Mouse (Mus musculus): ENCODE results near the gene Comp.
A peak's percentile ranks its signal among the peaks of the same experiment; 100 is the strongest.

The Comp gene

DNA sequence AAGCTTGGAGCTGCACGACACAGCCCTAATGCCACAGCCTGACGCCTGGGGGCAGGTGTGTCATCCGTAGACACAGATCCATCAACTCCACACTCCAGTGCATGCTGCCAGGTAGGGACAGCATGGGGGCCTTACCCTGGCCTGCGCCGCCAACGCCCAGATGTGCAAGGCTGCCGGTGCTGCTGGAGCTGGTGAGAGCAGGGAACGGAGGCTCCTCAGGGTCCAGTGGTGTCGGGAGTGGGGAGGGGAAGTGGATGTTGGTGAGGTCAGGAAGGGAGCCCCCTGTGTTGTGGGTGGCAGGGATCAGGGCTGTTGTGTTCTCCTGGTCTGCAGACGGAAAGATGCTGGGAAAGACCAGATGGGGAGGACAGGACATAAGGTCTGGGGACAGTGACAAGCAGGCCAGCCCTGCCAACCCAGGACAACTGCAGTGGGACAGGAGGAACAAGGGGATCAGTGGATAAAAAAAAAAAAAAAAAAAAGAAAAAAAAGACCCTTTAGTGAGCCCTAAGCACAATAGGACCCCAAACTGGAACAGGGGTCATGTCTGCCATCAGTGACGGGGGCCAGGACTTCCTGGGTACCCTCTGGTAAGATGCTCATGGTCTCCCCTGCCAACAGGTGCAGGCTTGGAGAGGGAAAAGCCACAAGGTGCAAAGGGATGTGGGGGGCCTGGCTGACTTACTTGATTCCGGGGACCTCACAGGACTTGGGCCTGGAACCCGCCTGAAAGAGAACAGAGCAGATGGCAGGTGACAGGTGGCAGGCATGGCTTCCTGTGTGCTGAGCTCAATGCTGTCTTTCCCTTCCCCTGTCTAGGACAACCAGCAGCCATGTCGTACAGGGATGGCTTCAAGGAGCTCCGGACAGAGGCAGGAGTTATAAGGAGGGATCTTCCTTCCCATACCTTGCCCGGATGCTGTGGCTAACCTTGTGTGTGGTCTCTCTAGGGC, 24.5 kb downstream of the Comp start:
- ATAC-seq (ENCODE audit: low TSS enrichment), result no peak

DNA sequence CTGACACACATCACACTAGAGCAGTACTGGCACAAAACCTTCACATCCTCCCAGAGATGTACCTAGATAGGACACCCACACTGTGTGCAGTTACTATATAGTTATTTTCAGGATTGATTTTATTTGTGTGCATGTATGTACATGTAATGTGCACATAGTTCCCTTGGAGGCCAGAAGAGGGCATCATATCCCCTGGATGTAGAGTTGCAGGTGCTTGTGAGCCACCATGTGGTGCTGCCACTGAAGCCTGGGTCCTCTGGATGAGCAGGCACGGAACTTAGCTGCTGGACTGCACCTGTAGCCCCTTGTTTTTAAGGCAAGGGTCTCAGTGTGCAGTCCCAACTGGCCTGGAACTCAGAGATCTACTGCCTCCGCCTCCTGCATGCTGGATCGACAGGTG, 30.9 kb downstream of the Comp start:
- ATAC-seq (ENCODE audit: low TSS enrichment), result no peak

DNA sequence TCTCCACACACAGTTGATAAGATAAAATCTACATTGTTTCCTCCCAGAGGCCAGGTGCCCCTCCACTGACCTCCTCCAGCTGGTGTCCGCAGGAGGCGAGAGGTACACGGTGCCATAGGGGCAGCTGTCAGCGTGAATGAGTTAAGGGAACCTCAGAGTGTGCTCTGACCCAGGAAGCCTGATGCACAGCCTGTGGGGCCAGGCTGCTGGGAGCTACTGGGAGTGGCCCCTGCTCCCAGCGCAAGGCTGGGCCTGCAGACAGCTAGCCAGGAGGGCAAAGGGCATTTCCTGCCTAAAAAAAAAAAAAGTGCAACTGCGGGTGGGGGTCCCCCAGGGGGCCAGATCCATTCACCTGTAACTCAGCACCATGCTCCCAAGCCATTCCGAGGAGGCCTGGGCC, 31.8 kb downstream of the Comp start:
- no peak for ATAC-seq (ENCODE audit: low TSS enrichment)

DNA sequence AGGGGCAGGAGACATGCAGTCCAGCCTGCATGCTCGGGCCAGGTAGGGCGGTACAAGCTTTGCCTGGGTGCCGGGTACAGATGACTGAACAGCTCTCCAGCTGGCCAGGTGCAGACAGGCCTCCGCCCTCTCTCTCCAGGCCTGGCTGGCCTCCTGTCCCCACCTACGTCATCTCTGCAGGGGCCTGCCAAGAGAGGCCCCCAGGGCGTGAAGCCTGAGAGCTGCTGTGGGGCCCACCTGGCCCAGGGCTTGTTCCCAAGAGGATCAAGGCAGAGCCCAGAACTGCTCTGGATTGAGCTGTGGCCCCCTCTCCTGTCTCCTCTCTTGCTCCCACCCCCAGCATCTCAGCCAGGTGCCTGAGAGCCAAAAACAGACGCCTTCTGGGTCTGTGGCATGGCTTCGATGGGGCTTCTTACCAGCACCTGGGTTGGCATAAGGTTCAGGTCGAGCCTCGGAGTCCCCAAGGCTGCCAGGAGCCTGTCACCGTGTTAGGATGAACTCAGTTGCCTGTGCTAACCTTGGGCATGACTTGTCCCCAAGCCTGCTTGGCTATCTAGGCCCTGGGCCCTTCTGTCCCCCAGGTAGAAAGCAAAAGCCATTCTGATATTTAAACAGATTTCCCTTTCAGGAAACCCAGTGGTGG, 33.2 kb downstream of the Comp start:
- ATAC-seq (ENCODE audit: low TSS enrichment), result no peak

DNA sequence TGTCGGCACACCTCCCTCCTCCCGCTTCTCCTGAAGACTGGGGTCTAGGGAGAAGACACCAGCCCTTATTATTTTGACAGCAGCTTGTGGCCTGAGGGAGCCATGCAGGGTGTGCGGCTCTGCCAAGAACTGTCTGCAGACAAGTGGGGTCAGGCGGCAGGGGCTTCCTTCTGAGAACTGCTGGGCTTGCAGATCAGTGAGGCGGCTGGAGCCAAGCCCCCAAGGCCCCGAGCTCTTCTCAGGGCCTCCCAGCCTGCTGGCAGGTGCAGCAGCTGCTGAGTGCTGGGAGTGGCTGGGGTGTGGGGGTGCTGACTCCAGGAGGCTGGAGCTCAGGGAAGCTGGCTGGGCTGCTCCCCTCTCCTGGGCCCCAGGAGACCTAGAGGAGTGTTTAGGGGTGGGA, 34.9 kb downstream of the Comp start:
- no peak for ATAC-seq (ENCODE audit: low TSS enrichment)

DNA sequence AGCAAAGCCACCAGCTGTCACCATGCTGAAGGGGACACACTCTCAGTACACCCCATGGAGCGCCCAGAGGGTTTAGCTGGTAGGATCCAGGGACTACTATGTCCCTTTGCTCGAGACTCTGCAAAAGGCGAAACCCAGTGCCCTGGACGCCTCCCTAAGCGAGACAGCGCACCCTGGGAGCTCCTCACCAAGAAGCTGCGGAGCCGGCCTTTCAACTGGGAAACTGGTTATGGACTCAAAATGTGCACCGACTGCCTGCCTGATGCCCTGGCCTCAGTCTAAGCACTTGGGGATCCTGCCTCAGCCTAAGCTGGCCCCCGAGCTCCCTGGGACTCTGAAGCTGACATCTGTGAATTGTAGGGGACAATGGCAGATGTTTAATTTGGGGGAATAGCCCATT, 35.7 kb downstream of the Comp start:
- no peak for ATAC-seq (ENCODE audit: low TSS enrichment)

DNA sequence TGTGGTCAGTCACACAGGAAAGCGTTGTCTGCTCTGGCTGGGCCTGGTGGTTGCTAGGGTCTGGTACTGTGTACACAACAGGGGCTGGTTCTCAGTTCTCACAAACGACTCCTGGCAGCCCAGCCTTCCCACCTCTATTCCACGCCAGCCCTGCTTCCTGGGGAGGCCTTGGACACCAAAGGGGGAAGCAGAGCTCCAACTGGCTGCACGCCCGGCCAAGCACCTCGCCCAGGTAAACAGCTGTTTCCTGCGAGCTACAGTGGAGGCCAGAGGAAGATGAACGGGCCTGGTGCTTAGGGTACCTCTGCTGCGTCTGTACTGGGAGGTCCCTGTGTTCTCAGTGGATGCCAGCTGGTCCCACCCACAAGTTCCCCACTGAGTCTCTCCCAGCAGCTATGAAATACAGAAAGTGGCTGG, 36.1 kb downstream of the Comp start:
- ATAC-seq (ENCODE audit: low TSS enrichment), result peak; percentile 78

DNA sequence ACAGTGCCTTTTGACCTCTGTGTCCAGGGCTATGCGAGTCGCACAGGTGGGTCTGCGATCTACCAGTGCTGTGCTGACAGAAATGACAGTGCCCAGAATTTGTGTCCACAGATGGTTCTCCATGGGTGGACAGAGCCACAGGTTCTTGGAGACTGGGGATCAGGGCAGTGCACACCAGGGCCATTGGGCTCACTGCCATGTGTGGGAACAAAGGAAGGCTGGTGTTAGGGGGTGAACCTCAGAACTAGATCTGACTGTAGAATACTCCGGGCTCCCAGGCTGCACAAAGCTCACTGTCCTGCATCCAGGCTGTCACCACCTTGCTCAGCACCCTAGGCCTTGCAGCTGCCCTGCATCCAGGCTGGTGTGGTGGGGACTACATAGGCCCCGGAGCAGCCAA, 36.9 kb downstream of the Comp start:
- no peak for ATAC-seq (ENCODE audit: low TSS enrichment)

DNA sequence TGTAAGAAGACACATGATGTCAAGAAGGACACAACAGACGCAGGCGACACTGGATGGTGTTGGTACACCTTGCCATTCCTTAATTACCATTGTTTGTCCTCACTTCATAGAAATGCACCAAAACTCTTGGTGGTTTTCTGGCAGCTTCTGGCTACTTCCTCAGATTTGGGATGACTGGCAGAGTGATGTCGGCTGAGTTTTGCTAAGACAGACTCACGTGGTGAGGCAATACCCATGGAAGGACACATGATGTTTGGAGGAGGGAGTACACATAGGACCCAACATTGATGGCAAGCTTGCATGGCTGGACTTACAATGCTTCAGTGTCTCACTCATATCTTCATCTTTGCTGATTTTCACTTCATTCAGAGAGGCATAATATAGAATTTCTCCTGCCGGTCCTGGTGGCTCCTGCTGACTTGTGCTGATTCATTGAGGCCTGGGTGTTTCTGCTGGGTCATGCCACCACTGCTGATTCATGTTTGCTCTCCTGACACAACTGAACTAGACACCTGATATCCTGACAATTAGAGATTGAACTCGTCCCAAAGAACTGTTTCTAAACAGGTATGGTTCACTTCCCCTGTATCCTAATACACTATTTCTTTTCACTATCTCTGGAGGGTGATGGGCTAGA, 41.1 kb downstream of the Comp start:
- no peak for ATAC-seq (ENCODE audit: low TSS enrichment)

DNA sequence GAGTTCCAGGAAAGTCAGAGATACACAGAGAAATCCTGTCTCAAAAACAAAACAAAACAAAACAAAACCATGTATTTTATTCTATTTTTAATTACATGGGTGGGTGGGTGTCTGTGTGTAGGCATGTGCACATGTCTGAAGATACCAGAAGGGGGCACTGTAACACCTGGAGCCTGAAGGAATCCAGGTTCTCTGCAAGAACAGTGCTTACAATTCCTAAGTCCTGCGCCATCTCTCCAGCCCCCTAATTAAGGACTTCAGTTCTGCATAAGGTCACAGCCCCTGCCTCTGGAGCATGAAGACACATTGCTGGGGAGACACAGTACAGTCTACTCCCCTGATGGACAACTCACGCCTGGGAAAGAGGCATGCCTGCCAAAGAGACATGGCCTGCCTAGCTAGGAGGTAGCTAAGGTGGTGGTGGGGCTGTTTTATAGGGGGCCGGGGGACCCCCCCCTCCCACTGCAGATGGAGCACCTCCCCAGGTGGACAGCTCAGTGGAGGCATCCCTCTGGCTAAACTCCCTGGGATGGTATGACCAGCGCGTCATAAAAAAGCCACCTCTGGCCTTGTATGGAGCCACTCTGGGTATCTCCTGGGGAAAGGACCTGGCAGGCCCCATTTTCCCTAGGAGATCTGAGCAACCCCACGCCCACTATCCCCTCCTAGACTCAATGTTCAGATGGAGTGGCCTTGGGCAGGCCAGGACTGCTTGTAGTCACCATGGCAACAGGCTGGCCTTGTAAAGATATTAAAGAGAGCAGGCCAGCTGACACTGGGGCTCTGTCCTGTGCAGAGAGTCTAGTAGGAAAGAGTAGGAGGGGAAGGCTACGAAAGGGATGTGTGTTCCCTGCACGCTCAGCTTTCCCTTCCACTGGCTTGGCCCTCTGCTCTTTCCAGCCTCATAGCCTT, 42.4 kb downstream of the Comp start:
- ATAC-seq (ENCODE audit: low TSS enrichment), result no peak

DNA sequence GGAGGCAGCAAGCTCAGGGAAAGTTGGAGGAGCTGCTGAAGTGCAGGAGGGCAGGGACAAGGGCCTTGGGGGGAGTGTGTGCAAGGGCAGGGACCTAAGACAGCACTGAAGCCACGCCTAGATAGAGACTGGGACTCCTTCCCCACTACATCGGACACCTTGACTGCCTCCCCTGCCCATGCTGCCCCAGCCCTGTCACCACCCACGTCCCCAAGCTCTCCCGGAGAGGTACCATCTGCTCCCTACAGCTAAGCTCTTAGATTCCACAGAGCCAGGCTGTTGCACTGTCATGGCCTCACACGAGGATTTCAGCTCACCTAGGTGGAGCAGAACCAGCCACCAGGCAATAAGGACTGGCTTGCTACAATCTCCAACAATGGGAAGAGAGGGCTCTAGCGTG, 43.6 kb downstream of the Comp start:
- peak; percentile 51 for ATAC-seq (ENCODE audit: low TSS enrichment)

DNA sequence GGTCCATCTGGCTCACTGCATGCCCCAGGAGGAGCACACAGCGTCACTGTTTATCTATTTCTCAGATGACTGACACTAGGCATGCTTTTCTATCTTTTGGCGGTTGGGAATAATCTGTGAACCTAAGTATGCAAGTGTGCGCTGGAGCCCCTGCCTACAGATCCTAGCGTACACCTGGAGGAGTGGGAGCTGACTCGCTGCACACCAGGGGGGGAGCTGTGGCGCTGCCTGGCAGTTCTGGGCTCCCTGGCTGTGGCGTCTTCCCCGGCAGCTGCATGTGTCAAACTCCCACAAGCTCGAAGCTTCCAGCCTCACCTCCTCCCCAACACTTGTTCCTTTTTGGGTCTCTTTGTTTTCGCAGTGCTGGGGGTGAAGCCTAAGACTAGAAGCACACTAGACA, 44.6 kb downstream of the Comp start:
- ATAC-seq (ENCODE audit: low TSS enrichment), result peak; percentile 68

DNA sequence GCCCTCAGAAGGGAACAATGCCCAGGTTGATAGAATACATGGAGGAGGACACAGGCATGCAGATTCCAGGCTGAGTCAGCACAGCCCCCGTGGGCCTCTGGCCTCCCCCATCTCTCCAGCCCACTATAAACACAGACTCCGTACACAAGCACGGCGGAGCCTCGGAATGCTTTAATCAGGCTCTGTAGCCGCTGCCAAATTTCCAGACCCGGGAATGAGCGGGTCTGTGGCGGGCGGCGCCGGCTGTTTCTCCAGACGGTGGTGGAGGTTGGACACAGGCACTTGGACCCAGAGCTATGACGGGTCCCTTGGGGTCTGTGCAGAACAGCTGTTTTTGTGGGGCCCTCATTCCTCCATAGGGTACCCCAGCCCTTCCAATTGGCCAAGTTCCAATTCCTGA, 45.6 kb downstream of the Comp start:
- ATAC-seq (ENCODE audit: low TSS enrichment), result peak; percentile 39

DNA sequence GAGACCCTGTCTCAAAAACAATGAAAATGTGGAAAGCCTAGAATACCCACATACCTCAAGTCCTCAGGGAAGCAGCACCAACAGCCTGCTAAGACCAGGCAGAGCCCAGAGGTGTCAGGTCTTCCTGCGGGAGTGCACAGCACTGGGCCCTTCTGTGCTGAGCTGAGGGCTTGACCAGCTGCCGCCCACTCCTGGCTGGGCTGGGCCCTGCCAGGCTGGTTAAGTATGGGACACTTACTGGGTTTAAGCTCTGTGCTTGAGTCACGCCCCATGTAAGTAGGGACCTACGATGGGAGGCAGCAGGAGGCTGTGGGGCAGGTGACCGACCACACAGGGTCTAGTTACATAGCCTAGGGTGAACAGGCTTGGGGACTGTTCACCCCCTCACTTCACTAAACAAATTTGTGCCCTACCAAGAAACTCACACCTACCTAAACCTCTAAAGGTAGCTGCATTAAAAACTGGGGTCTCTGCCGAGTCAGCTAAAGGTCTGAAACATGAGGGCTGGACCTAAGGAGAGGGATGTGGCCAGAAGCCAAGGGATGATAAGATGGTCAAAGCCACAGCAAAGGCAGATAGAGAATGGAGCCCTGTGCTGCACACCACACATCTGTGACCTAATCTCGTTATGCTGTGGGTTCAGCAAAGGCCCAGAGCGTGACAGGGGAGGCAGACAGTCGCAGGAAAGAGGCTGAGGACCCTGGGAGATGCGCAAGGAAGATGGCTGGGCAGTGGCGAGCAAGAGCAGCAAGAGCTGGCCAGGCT, 46.7 kb downstream of the Comp start:
- no peak for ATAC-seq (ENCODE audit: low TSS enrichment)

DNA sequence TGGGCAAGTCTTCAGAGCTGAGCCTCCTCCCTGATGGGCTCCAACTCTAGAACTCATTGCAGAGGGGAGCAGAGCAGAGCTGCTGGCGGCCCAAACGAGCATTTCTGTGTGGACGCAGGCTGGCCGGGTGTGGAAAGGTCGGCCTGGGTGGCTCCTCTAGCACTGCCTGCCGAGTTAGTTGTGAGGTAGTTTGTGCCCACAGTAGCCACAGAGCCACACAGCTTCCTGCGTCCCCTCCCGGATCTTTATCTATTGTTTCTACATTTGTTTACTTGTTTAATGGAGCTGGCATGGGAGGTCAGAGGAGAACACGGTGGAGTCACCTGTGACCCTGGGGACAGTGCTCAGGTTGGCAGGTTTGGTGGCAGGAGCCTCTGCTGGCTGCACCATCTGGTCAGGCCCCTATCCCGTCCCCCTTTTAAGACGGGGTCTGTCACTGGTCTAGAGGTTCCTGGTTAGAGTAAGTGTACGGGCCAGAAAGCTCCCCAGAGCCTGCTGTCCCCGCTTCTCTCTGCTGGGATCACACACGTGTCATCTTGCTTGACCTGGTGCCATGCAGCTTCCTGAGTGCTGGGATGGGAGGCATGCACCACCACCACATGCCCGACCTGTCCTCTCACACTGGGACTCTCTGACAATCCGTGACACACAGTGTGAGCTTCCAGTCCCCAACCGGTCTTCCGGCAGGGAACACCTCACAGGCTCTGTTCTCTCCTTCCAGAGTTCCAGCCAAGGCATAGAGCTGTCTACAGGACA, 48.2 kb downstream of the Comp start:
- no peak for ATAC-seq (ENCODE audit: low TSS enrichment)

DNA sequence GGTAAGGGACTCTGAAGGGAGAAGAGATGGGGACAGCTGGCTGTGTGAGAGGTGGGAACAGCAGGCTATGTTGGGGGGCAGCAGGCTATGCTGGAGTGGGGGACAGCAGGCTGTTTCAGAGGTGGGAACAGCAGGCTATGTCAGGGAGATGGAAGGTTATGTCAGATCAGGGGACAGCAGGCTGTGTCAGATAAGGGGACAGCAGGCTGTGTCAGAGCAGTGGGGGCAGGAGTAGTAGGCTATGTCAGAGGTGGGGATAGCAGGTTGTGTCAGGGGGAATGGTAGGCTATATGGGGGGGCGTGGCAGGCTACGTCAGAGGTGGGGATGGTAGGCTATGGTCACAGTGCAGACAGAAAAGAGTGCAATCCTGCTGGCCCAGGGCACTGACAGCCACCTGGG, 49.4 kb downstream of the Comp start:
- ATAC-seq (ENCODE audit: low TSS enrichment), result no peak

DNA sequence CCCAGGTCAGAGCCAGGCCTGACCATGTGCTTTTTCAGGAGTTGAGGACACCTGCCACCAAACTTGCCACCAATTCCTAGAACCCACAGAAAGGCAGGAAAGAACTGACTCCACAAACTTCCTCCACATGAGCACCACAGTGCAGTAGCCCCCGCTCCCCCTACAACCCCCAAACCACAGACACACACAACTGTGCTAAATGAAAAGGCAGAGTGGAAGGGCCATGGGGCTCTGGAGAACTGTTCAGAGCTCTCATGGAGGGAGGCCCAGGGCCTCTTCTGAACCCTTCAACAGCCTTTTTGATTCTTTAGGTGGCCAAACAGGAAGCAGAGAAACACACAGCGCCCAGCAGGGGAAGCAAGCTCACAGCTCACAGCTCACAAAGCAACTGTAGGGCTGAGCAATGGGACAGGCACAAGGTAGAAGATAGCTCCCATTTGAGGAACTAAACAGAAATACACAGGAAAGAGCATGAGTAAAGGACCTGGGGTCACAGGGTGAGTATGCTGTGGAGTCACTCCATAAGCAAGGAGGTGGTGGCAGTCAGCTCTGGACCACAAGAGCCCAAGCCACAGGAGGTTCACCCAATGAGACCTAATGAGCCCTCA, 53.0 kb downstream of the Comp start:
- ATAC-seq (ENCODE audit: low TSS enrichment), result no peak

DNA sequence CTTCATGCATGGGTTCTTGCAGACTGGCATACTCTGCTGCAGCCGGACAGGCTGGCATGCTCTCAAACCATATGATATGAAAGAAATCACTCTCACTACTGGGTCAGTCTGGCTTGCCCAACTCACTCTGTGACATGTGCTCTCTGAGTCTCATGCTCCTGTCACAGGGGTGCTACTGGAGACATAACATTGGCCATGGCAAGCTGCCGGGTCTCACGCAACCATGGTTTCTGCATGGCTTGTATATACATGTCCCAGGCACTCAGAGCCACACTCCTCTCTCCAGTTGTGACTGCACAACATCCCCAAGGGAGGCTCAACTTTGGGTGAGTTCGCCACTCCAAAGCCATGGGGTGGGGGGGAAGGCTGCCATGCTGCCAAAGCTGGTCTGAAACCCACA, 57.9 kb downstream of the Comp start:
- ATAC-seq (ENCODE audit: low TSS enrichment), result no peak
